Mouse (Mus musculus): Measurements from ENCODE around the gene Ermp1. TPM values are rescaled to one million over a fixed set of nuclear protein-coding genes. Genes with fewer than 3 reads are reported as not detected.

Gene Ermp1
- total and polyA plus RNA-seq, 3 experiments: 68.4 to 167 (median 82.0) TPM

DNA sequence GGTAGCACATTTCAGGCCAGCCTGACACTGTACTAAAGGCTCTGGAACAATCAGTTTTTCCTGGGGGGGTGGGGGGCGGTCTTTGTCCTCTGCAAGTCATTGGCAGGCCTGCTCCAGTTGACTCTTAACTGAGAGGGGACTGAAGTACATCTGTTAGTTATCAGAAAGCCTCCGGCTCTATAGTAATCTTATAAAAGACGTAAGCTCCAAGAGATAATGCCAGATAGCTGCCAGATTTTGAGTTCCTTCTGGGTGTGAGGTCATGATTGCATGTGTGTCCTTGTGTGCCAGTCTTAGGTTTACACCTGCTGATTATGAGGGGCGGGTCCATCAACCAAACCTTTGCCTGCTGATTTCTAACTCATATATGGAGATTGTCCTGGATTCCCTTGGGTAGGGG, 17.9 kb upstream of the Ermp1 start (continued):
- no peak for TF ChIP-seq HCFC1 (IDR thresholded peaks at IDR 0.05; ENCODE audit: low read depth, low read length)

DNA sequence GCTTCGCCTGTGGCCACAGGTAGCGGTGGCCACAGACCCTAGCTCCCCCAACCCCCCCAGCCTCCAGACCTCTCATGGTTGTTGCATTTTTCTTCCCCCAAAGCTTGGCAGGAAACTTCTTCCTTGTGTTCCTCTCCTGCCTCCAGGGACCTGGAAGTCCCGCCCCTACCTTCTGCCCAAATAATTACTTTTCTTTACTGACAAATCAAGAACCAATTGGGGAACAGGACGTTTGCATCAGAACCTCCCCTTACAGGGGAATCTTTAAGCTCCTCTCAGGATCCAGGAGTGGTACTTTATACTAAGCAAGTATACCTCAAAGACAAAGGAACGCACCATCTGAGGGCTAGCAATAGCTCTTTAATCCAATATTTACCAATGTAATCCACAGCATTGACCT, 16.7 kb upstream of the Ermp1 start:
- H3K9ac ChIP-seq (ENCODE audit: control insufficient read depth, low read depth, low read length, poor library complexity, severe bottlenecking): no peak overlapping the region
- H3K4me1 ChIP-seq (ENCODE audit: control insufficient read depth in 1 of 2, insufficient read depth in 2 of 2, low read length in 2 of 2): peaks cover 4 to 27% of the 10 kb centered on the region in 2 experiments
- no peaks in the 10 kb centered on the region for H3K79me2 ChIP-seq (ENCODE audit: control insufficient read depth, insufficient read depth, low read length, poor library complexity)
- H3K9me3 ChIP-seq (replicated peaks; ENCODE audit: insufficient read depth, low read length): no peaks in the 10 kb centered on the region
- H3K4me3 ChIP-seq (ENCODE audit: control insufficient read depth in 1 of 2, insufficient read depth in 1 of 2, low read depth in 2 of 2, low read length in 2 of 2): no peak overlapping the region
- TF ChIP-seq TCF12 (IDR thresholded peaks at IDR 0.05; ENCODE audit: low read depth, low read length): no peak
- TF ChIP-seq POLR2AphosphoS2 (IDR thresholded peaks at IDR 0.05; ENCODE audit: low read length): no peak
- TF ChIP-seq JUND (IDR thresholded peaks at IDR 0.05; ENCODE audit: low read depth, low read length): no peak
- TF ChIP-seq TBP (IDR thresholded peaks at IDR 0.05; ENCODE audit: low read depth, low read length): no peak
- no peak for TF ChIP-seq ETS1 (IDR thresholded peaks at IDR 0.05; ENCODE audit: low read depth, low read length)
- TF ChIP-seq BHLHE40 (IDR thresholded peaks at IDR 0.05; ENCODE audit: borderline replicate concordance, low read depth, low read length): no peak
- TF ChIP-seq NRF1 (IDR thresholded peaks at IDR 0.05; ENCODE audit: insufficient read depth, low read depth, low read length, poor library complexity, severe bottlenecking): no peak
- no peak for TF ChIP-seq NELFE (IDR thresholded peaks at IDR 0.05; ENCODE audit: low read depth, low read length)
- TF ChIP-seq TAL1 (IDR thresholded peaks at IDR 0.05; ENCODE audit: low read length): no peak
- TF ChIP-seq USF1 (IDR thresholded peaks at IDR 0.05; ENCODE audit: low read depth, low read length): no peak
- no peak for TF ChIP-seq POLR2A (IDR thresholded peaks at IDR 0.05; ENCODE audit: control insufficient read depth in 1 of 2, insufficient read depth in 1 of 2, low read depth in 1 of 2, low read length in 2 of 2, poor library complexity in 1 of 2)
- no peak for TF ChIP-seq MEF2A (IDR thresholded peaks at IDR 0.05; ENCODE audit: extremely low read depth, insufficient replicate concordance, low read depth, low read length, poor library complexity, severe bottlenecking)
- TF ChIP-seq E2F4 (IDR thresholded peaks at IDR 0.05; ENCODE audit: borderline replicate concordance, low read depth, low read length): no peak
- no peak for DNase-seq (ENCODE audit: low read depth, low spot score)
- H3K27ac ChIP-seq (ENCODE audit: control insufficient read depth, low read depth, low read length): no peak overlapping the region
- no peaks in the 10 kb centered on the region for H3K27me3 ChIP-seq (ENCODE audit: control insufficient read depth in 1 of 2, insufficient read depth in 2 of 2, low read length in 2 of 2)
- H3K36me3 ChIP-seq (ENCODE audit: control insufficient read depth in 1 of 2, insufficient read depth in 2 of 2, low read length in 2 of 2): peaks cover 0 to 23% of the 10 kb centered on the region in 2 experiments; a peak in 2 of 4 replicates

DNA sequence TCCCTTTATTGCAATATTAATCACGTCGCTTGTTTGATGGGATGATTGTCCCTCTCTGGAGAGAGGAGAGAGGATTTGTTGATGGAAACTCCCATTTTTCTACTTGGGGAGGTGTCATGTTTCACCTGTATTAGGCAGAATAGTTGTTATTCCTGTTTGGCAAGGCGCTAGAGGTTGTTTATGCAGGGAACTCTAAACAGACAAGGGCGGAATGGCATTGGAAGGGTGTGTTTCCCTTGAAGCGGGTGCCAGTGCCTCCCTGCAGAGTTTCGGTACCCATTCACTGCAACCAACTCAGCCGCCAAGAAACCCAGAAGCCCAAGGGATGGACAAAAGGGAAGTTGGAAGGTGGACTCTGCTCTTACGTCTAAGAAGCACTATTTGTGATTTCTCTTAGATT, 15.6 kb upstream of the Ermp1 start:
- no peak for DNase-seq (ENCODE audit: low read depth, low spot score)
- H3K36me3 ChIP-seq (ENCODE audit: control insufficient read depth in 1 of 2, insufficient read depth in 2 of 2, low read length in 2 of 2): peaks cover 0 to 23% of the 10 kb centered on the region in 2 experiments; a peak in 2 of 4 replicates
- H3K27me3 ChIP-seq (ENCODE audit: control insufficient read depth in 1 of 2, insufficient read depth in 2 of 2, low read length in 2 of 2): no peaks in the 10 kb centered on the region
- H3K9ac ChIP-seq (ENCODE audit: control insufficient read depth, low read depth, low read length, poor library complexity, severe bottlenecking): no peak overlapping the region
- no peaks in the 10 kb centered on the region for H3K79me2 ChIP-seq (ENCODE audit: control insufficient read depth, insufficient read depth, low read length, poor library complexity)
- H3K4me1 ChIP-seq (ENCODE audit: control insufficient read depth in 1 of 2, insufficient read depth in 2 of 2, low read length in 2 of 2): peaks cover 4 to 27% of the 10 kb centered on the region in 2 experiments
- TF ChIP-seq MAZ (IDR thresholded peaks at IDR 0.05; ENCODE audit: low read depth, low read length) (no peak), SMC3 (IDR thresholded peaks at IDR 0.05; ENCODE audit: low read depth, low read length) (no peak), USF2 (IDR thresholded peaks at IDR 0.05; ENCODE audit: borderline replicate concordance in 1 of 2, insufficient read depth in 1 of 2, low read depth in 1 of 2, low read length in 2 of 2) (no peak), NRF1 (IDR thresholded peaks at IDR 0.05; ENCODE audit: insufficient read depth, low read depth, low read length, poor library complexity, severe bottlenecking) (no peak), TAL1 (IDR thresholded peaks at IDR 0.05; ENCODE audit: low read length) (no peak), GABPA (IDR thresholded peaks at IDR 0.05; ENCODE audit: low read depth, low read length) (no peak), JUND (IDR thresholded peaks at IDR 0.05; ENCODE audit: low read depth, low read length) (no peak), MYC (IDR thresholded peaks at IDR 0.05; ENCODE audit: low read depth, low read length) (no peak), UBTF (IDR thresholded peaks at IDR 0.05; ENCODE audit: borderline replicate concordance, insufficient read depth, low read depth, low read length) (no peak)
- no peak overlapping the region for H3K27ac ChIP-seq (ENCODE audit: control insufficient read depth, low read depth, low read length)
- H3K9me3 ChIP-seq (replicated peaks; ENCODE audit: insufficient read depth, low read length): no peaks in the 10 kb centered on the region
- H3K4me3 ChIP-seq (ENCODE audit: control insufficient read depth in 1 of 2, insufficient read depth in 1 of 2, low read depth in 2 of 2, low read length in 2 of 2): no peak overlapping the region

All from MEL (cell line).